Mouse (Mus musculus): ENCODE results near the gene Cyp4a31.
"Not testable (repeated sequence)": the region's sequence is repeated elsewhere in the genome, so short reads cannot be mapped to it uniquely, and the experiment has no call there.

Gene Cyp4a31

GRCm38 (mm10) chr4:115563401-115563800, at the start of gene Cyp4a31:
Gene Cyp4a31 (plus strand): TSS chr4:115563649.
- DNase-seq, result no peak

- DNase-seq, result not testable (repeated sequence)
Observed at GRCm38 (mm10) chr4:115513964-115514363, 49.5 kb upstream of the Cyp4a31 start.

- DNase-seq, result not testable (repeated sequence)
Observed at GRCm38 (mm10) chr4:115518000-115518399, 45.4 kb upstream of the Cyp4a31 start, which contains the start of gene Cyp4a10. Gene Cyp4a10 (plus strand): TSS chr4:115518264.

- DNase-seq, result no peak
Observed at GRCm38 (mm10) chr4:115519444-115519843, 44.0 kb upstream of the Cyp4a31 start.

- no peak for DNase-seq
Observed at GRCm38 (mm10) chr4:115521766-115522165, 41.7 kb upstream of the Cyp4a31 start.

- no peak for DNase-seq
Observed at GRCm38 (mm10) chr4:115545101-115545500, 18.3 kb upstream of the Cyp4a31 start.

- peak; percentile 9 for DNase-seq
Observed at GRCm38 (mm10) chr4:115546141-115546828, 17.2 kb upstream of the Cyp4a31 start.

GRCm38 (mm10) chr4:115552726-115553125, 10.7 kb upstream of the Cyp4a31 start:
- no peak for DNase-seq

- DNase-seq, result no peak
Observed at GRCm38 (mm10) chr4:115555513-115555912, 7.9 kb upstream of the Cyp4a31 start.

- DNase-seq, result no peak
Observed at GRCm38 (mm10) chr4:115557861-115558561, 5.4 kb upstream of the Cyp4a31 start.

GRCm38 (mm10) chr4:115561236-115561635, 2.2 kb upstream of the Cyp4a31 start:
- DNase-seq, result not testable (repeated sequence)

GRCm38 (mm10) chr4:115564469-115565225, 1.2 kb downstream of the Cyp4a31 start:
- DNase-seq, result not testable (repeated sequence)

GRCm38 (mm10) chr4:115575255-115575654, 11.8 kb downstream of the Cyp4a31 start:
- DNase-seq, result no peak

GRCm38 (mm10) chr4:115575776-115576175, 12.3 kb downstream of the Cyp4a31 start:
- peak; percentile 29 for DNase-seq

- DNase-seq, result no peak
Observed at GRCm38 (mm10) chr4:115583036-115583435, 19.6 kb downstream of the Cyp4a31 start.

GRCm38 (mm10) chr4:115596357-115596756, 32.9 kb downstream of the Cyp4a31 start:
- no peak for DNase-seq

GRCm38 (mm10) chr4:115596824-115597336, 33.4 kb downstream of the Cyp4a31 start:
- no peak for DNase-seq

- DNase-seq, result not testable (repeated sequence)
Observed at GRCm38 (mm10) chr4:115600611-115601010, 37.2 kb downstream of the Cyp4a31 start, which contains the start of gene Cyp4a32. Gene Cyp4a32 (plus strand): TSS chr4:115600969.

GRCm38 (mm10) chr4:115614005-115614404, 50.6 kb downstream of the Cyp4a31 start:
- no peak for DNase-seq

GRCm38 (mm10) chr4:115625560-115625959, 62.1 kb downstream of the Cyp4a31 start:
- DNase-seq, result not testable (repeated sequence)

Data from lung, postnatal 14 days (tissue).